Mouse (Mus musculus): ENCODE data around the gene Olfr1465. TPM values are rescaled to one million over a fixed set of nuclear protein-coding genes. Genes with fewer than 3 reads are reported as not detected.

Olfr1465 gene
- total RNA-seq (2021), result not detected
- long read RNA-seq, experiment 1, result 0 reads
- long read RNA-seq, experiment 2, result 0 reads

DNA sequence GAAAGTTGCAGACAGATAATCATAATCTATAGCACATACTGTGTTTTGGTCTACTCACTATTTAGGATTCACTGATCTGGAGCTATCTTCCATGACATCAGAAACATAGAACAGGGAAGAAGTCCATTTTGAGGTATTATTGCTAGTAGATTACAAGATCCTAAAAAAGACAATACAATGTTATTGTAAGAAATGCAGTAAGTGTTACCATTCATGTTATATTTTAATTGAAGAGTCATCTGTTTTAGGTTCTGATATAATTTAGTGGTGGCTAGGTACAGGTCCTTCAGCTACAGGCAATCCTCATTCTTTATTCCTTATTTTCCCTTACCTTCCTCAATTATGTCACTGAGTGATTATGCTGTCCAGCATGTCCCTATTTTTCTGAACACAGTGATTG is at the start of gene Olfr1465:
Gene Olfr1465 (minus strand): TSS at position 101 of the 400 bp plus-strand sequence.
- DNase-seq, result no peak
- intact Hi-C loops (cut with DNase I), result no loop called here

DNA sequence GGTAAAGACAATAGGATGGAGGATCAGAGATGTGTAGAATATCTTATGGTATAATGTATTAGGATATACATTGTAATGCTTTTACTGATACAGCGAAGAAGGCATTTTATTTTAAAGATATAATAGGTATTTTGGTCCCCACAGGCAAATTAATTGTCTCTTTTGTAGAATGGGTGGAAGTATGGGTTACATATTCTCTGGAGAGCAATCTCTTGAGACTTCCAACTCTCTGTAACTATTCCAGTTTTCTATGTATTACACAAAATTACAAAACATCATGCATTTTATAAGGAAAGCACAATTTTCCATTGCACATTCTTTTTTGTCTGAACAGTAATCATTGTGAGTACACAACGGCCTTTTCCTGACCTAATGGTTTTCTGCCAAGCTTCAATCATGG is 46.6 kb upstream of the Olfr1465 start, which contains the start of gene Olfr1467:
Gene Olfr1467 (plus strand): TSS at position 301 of the 400 bp plus-strand sequence.
- intact Hi-C loops (cut with DNase I), result no loop called here
- no peak for DNase-seq

DNA sequence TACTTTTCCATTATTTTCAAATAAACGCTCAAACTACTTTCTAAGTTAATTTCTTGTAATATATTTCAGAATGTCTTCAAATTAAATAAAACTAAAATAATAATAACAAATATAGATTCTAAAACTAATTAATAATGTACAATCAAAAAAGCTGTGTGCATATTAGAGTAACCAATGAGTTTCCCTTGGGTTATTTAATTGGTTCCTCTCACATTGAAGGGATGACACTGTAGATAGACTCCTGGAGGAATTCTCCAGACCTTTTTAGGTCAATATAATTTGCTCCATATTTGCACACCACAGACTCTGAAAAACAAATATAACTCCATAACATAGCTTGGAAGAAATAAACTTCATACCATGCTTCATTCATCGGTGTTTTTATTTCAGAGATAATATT is 23.2 kb upstream of the Olfr1465 start, which contains the start of gene Olfr1466:
Gene Olfr1466 (plus strand): TSS at position 301 of the 400 bp plus-strand sequence.
- DNase-seq, result no peak
- intact Hi-C loops (cut with DNase I), result no loop called here

Other genes with a start within 250 kb of the Olfr1465 start
- gene Olfr1457, start 217.7 kb downstream of the Olfr1465 start, total RNA-seq (2021), result not detected
- not detected for gene Olfr1458, start 208.8 kb downstream of the Olfr1465 start, total RNA-seq (2021)
- gene Olfr1459, start 166.0 kb downstream of the Olfr1465 start, total RNA-seq (2021), result not detected
- not detected for gene Olfr1461, start 152.5 kb downstream of the Olfr1465 start, total RNA-seq (2021)
- not detected for gene Olfr1462, start 129.8 kb downstream of the Olfr1465 start, total RNA-seq (2021)
- gene Olfr1463, start 84.2 kb downstream of the Olfr1465 start, total RNA-seq (2021), result not detected
- not detected for gene Olfr1466, start 23.3 kb upstream of the Olfr1465 start, total RNA-seq (2021)
- gene Olfr1467, start 46.7 kb upstream of the Olfr1465 start, total RNA-seq (2021), result not detected
- not detected for gene Olfr1469, start 92.3 kb upstream of the Olfr1465 start, total RNA-seq (2021)
- gene Olfr1471, start 127.9 kb upstream of the Olfr1465 start, total RNA-seq (2021), result not detected
- gene Olfr1472, start 140.5 kb upstream of the Olfr1465 start, total RNA-seq (2021), result not detected
- gene Olfr1474, start 154.0 kb upstream of the Olfr1465 start, total RNA-seq (2021), result not detected
- gene Olfr1475, start 164.7 kb upstream of the Olfr1465 start, total RNA-seq (2021), result not detected
- gene Olfr1477, start 185.0 kb upstream of the Olfr1465 start, total RNA-seq (2021), result not detected
- not detected for gene Olfr1480, start 212.4 kb upstream of the Olfr1465 start, total RNA-seq (2021)